Mouse (Mus musculus): ENCODE data around the gene Hoxa9. TPM values are rescaled to one million over a fixed set of nuclear protein-coding genes. Genes with fewer than 3 reads are reported as not detected.
A peak's percentile ranks its signal among the peaks of the same experiment; 100 is the strongest.

The Hoxa9 gene
- polyA plus RNA-seq, 1 experiment from 2014 or later, result 0.13 TPM

DNA sequence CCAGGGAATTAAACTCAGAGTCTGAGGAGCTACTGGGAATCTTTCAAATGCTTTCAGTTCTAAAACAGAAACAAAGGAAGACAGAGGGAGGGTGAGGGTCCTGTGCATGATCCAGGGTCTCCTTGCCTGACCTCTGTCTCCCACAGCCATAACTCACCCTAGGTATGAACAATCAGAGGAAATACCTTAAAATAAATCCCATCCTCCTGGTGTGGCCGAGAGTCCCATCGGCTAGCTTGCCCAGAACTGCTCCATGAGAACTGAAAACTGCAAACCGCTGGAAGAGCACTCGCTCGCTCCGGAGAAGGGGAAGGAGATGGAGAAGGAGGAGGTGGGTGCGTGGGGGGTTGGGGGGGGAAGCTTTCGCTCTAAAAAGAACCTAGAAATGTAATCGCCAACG is 51.2 kb downstream of the Hoxa9 start:
- no peak for ATAC-seq (replicated peaks; ENCODE audit: insufficient number of reproducible peaks, insufficient read depth, low FRiP score, low read depth)
- H3K27ac ChIP-seq, result no peak overlapping the region

DNA sequence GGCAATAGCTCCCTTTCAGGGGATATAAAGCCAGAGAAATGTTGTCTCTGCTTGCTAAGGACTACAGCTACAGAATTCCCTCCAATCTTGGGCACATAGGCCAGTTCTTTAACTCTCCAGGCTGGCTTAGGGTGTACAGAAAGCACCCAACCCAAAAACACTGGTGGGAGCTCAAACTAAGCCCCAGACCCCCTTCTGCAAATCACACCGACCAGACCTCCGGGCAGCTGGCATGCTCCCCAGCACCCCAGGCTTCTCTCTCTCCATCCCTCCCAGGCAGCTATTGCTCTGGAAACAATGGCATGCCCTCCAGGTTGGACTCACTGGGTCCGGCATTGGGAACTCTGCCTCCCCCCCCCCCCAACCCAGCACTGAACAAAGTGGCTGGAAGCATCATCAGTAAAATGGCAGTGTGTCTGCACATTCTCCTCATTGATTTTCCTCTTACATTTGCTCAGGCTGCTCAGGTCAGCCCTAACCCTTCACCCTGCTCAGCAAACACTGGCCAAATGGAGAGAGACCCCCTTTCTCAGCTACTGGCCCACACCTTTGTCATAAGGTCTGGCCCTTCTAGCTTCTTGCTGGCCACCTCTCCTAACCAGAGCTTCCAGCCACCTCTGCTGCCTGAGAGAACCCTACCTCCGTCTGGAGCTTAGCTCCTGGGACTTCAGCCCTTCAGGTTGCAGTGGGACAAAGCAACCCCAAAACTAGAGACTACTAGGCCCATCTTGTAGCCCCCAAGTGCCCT is 51.8 kb downstream of the Hoxa9 start:
- peak overlapping the region; percentile 28; the same call in 1 of the 2 replicates for H3K27ac ChIP-seq
- peak overlapping the region; percentile 3; the same call in 1 of the 2 replicates for H3K9ac ChIP-seq
- peaks cover 99% of the 10 kb centered on the region for H3K27me3 ChIP-seq

More for the DNA sequence above, 51.2 kb downstream of the Hoxa9 start:
- Histone ChIP-seq H3K27me3 (peaks cover 100% of the 10 kb centered on the region), H3K9ac (peak overlapping the region; percentile 3; the same call in 1 of the 2 replicates), H3K4me1 (replicated peaks) (peaks cover 2% of the 10 kb centered on the region; the same call in 1 of the 2 replicates), H3K4me3 (peak overlapping the region; percentile 51), H3K36me3 (no peaks in the 10 kb centered on the region), H3K4me2 (peak overlapping the region; percentile 34), H3K9me3 (replicated peaks) (no peaks in the 10 kb centered on the region)
- 11% methylated on average over 10 of the region's 10 CpGs for WGBS

DNA sequence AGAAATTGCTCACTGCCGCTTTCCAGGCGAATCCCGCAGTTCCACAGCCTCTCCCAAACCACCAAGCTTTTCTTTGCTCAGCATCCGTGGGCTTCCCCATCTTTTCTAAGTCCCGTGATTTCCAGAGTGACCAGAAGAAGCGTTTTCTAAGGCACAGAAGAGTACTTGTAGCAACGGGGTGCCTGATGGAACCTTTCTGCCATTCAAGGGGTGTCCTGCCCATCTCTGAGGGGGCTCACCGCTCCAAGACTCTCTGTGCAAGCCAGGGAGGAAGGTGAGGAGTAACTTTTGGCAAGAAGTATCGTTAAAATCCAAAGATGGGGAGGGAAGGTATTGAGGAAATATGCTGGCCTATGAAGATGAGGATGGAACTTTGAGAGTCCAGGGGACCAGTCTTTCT is 53.1 kb downstream of the Hoxa9 start:
- Histone ChIP-seq H3K4me2 (peak overlapping the region; percentile 37), H3K9ac (peak overlapping the region; percentile 21; the same call in 1 of the 2 replicates), H3K27ac (no peak overlapping the region), H3K4me3 (peak overlapping the region; percentile 51), H3K27me3 (peaks cover 99% of the 10 kb centered on the region), H3K36me3 (no peaks in the 10 kb centered on the region), H3K4me1 (replicated peaks) (peaks cover 4% of the 10 kb centered on the region), H3K9me3 (replicated peaks) (no peaks in the 10 kb centered on the region)
- WGBS, result 8% methylated on average over 9 of the region's 9 CpGs
- no peak for ATAC-seq (replicated peaks; ENCODE audit: insufficient number of reproducible peaks, insufficient read depth, low FRiP score, low read depth)

More for the DNA sequence above, 51.8 kb downstream of the Hoxa9 start:
- Histone ChIP-seq H3K4me2 (peak overlapping the region; percentile 34), H3K36me3 (no peaks in the 10 kb centered on the region), H3K9me3 (replicated peaks) (no peaks in the 10 kb centered on the region), H3K4me1 (replicated peaks) (0 out of 2 replicates have a peak, but pooled peaks cover 2% of the 10 kb centered on the region), H3K4me3 (peak overlapping the region; percentile 51)
- WGBS, result 11% methylated on average over 4 of the region's 4 CpGs
- ATAC-seq (replicated peaks; ENCODE audit: insufficient number of reproducible peaks, insufficient read depth, low FRiP score, low read depth), result no peak

DNA sequence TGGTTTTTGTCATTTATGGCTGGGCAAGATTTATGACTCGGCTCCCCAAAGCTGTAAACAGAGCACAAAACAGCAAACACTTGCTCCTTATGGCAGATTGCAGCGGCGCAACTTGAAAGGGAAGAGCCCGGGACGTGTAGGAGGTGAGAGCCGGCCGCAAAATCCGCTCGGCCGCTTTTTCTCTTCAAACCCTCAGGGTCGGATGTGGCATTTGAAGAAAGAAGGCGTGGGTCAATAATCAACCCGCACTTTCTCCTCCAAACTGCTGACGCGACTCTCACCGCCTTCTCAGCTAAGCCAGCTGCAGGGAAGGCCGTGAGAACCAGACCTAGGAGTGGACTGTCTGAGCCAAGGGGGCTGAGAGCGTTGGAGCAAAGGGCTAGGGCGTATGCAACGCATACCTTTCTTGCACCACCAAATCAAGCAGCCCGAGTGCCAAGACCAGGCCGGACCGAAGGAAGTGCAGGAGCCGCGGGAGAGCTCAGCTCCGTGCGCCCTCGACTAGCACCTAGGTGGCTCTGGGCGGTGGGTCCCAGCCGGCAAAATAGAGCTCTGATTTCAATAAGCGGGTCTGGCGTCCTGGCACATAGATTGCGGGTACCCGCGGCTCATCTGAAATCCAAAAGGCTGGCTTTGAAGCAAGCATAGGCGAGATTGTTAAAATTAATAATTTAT is 53.7 kb downstream of the Hoxa9 start, which contains the start of gene 5730596B20Rik:
TSS of gene 5730596B20Rik (plus strand) at position 438 of the 675 bp plus-strand sequence.
- WGBS, result 3% methylated on average over 36 of the region's 36 CpGs
- Histone ChIP-seq H3K36me3 (no peaks in the 10 kb centered on the region), H3K4me3 (peak within 1 kb of the TSS; percentile 51), H3K27ac (peak within 1 kb of the TSS; percentile 68), H3K9ac (peak within 1 kb of the TSS; percentile 38), H3K4me1 (replicated peaks) (peaks cover 10% of the 10 kb centered on the region), H3K4me2 (peak within 1 kb of the TSS; percentile 37), H3K9me3 (replicated peaks) (no peaks in the 10 kb centered on the region), H3K27me3 (peaks cover 99% of the 10 kb centered on the region)
- ATAC-seq (replicated peaks; ENCODE audit: insufficient number of reproducible peaks, insufficient read depth, low FRiP score, low read depth), result no peak

DNA sequence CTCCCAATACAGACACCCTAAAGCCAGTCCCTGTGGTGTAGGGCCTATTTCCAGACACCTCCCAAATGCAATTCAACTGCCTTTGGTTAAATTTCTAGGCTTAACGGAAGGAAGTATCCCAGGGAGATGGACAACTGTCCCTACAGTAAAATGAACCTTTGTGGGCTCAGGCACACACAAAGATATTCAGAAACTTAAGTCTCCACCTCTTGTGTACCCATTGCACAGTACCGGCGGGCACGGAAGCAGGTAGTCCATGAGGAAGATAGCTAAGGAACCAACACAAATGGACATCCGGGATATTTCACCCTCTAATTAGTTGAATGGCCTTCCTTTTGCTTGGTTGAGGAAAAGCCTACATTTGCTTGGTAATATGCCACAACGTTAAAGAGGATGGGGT is 54.5 kb downstream of the Hoxa9 start:
- Histone ChIP-seq H3K27ac (peak overlapping the region; percentile 68), H3K9ac (no peak overlapping the region), H3K9me3 (replicated peaks) (no peaks in the 10 kb centered on the region), H3K36me3 (no peaks in the 10 kb centered on the region), H3K27me3 (peaks cover 99% of the 10 kb centered on the region), H3K4me1 (replicated peaks) (peaks cover 11% of the 10 kb centered on the region), H3K4me2 (peak overlapping the region; percentile 37), H3K4me3 (peak overlapping the region; percentile 51)
- ATAC-seq (replicated peaks; ENCODE audit: insufficient number of reproducible peaks, insufficient read depth, low FRiP score, low read depth), result no peak
- WGBS, result 2% methylated on average over 6 of the region's 6 CpGs

DNA sequence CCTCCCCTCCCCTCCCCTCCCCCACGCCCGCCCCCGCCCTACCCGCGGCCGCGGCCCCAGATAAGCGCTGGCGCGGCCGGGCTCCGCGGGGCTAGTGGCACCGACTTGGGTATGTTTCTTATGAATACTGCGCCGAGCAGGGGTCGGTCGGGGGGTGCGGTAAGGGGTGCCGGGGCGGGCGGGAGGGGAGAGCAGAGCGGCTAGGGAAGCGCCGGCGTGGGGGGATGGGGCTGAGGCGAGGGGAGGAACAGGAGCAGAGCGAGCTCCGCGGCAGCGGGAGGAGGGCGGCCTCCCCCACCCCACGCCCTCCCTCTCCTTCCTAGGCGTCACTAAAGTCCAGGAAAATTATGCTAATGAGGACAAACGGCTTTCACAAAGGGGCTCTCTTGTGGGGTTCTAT is 55.0 kb downstream of the Hoxa9 start:
- 0% methylated on average over 11 of the region's 35 CpGs for WGBS
- ATAC-seq (replicated peaks; ENCODE audit: insufficient number of reproducible peaks, insufficient read depth, low FRiP score, low read depth), result no peak

DNA sequence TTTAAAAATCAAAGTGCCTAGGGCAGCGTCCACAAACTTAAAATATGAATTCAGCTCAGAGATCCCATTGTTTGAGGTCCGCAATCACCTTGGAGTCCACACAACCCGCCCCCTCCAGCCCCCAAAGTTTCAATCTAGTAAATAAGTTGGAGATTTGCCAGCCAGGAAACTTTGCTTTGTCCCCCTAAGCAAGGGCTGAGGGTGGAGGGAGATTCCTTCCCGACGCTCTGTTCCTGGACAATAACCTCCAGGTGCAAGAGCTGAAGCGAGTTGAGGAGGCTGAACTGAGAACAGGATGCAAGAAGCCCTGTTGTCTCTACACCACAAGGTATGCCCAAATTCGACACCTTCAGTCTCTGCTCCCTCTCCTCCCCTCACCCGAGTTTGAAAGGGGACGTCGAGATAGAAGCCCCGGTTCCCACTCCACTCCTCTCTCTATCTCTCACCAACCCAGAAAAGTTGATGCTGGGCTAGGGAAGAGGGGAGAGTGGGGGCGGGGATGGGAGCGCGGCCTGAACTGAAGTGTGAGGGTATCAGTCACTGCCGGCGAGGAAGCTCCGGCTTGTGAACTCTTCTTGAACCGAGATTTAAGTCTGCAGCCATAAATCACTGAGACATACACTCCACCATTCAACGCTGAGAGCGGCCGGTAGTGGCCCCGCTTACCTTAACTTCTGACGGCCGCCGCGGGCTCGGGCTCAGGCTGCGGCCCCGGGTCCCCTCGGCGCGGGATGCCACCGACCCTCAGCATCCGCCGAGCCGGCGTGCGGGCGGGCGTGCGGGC is 55.7 kb downstream of the Hoxa9 start:
- peak overlapping the region; percentile 80 for H3K27ac ChIP-seq
- peak overlapping the region; percentile 37 for H3K4me2 ChIP-seq
- no peak for ATAC-seq (replicated peaks; ENCODE audit: insufficient number of reproducible peaks, insufficient read depth, low FRiP score, low read depth)
- peaks cover 99% of the 10 kb centered on the region for H3K27me3 ChIP-seq
- WGBS, result 3% methylated on average over 40 of the region's 41 CpGs
- peaks cover 15% of the 10 kb centered on the region for H3K4me1 ChIP-seq (replicated peaks)
- H3K9me3 ChIP-seq (replicated peaks), result no peaks in the 10 kb centered on the region
- H3K9ac ChIP-seq, result peak overlapping the region; percentile 52
- H3K4me3 ChIP-seq, result peak overlapping the region; percentile 51
- H3K36me3 ChIP-seq, result no peaks in the 10 kb centered on the region

More for the DNA sequence above, 55.0 kb downstream of the Hoxa9 start:
- Histone ChIP-seq H3K27ac (peak overlapping the region; percentile 80), H3K4me3 (peak overlapping the region; percentile 51), H3K4me1 (replicated peaks) (peaks cover 11% of the 10 kb centered on the region), H3K36me3 (no peaks in the 10 kb centered on the region), H3K4me2 (peak overlapping the region; percentile 37), H3K9me3 (replicated peaks) (no peaks in the 10 kb centered on the region), H3K27me3 (peaks cover 99% of the 10 kb centered on the region), H3K9ac (peak overlapping the region; percentile 52; the same call in 1 of the 2 replicates)

DNA sequence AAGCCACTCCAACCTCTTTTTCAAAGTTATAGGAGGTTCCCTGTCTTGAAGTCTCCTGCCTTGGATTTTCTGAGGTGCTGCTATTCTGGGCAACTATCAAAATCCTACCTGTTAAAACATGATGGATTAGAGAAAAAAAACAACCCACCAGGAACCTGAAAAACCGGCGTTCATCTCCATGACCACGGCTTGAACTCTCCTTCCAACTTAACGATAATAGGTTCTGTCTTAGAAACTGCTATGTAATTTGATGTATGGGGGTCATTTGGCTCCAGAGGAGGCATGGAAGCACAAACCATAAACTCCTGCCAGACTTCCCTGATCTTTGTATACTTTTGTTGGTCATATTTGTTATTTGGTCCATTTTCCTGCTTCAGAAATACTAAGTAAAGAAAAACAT is 57.2 kb downstream of the Hoxa9 start:
- Histone ChIP-seq H3K9ac (no peak overlapping the region), H3K4me3 (peak overlapping the region; percentile 32; the same call in 1 of the 2 replicates), H3K4me1 (replicated peaks) (peaks cover 20% of the 10 kb centered on the region), H3K36me3 (no peaks in the 10 kb centered on the region), H3K9me3 (replicated peaks) (no peaks in the 10 kb centered on the region), H3K27ac (peak overlapping the region; percentile 70; the same call in 1 of the 2 replicates), H3K27me3 (peaks cover 96% of the 10 kb centered on the region), H3K4me2 (peak overlapping the region; percentile 44; the same call in 1 of the 2 replicates)
- no peak for ATAC-seq (replicated peaks; ENCODE audit: insufficient number of reproducible peaks, insufficient read depth, low FRiP score, low read depth)
- WGBS, result 8% methylated on average over 4 of the region's 4 CpGs

MicroRNAs encoded within 50 kb of the gene (microRNA counts, 519-probe panel; counts per million panel counts)
- 1,395 counts per million, percentile 7 among the panel's probes with 10 or more counts for microRNA mmu-miR-196b

Small RNA genes within 50 kb of the gene (microRNA-seq; reads per million reads assigned to microRNA genes)
- 390 reads per million, percentile 70 among the genes with 10 or more reads in this experiment for gene Mir196b

Other genes starting within 250 kb of the Hoxa9 start
- gene Skap2, start 218.5 kb downstream of the Hoxa9 start, polyA plus RNA-seq (2015; fragmentation: Nextera tagmentation; extraction: Ambion mirVana), result 13.5 and 21.8 TPM in 2 replicates
- 0.59 and 1.1 TPM in 2 replicates for gene Hoxa1, start 72.8 kb downstream of the Hoxa9 start, polyA plus RNA-seq (2015; fragmentation: Nextera tagmentation; extraction: Ambion mirVana)
- gene Hoxa2, start 66.3 kb downstream of the Hoxa9 start, polyA plus RNA-seq (2015; fragmentation: Nextera tagmentation; extraction: Ambion mirVana), result 1.2 and 3.1 TPM in 2 replicates
- gene 5730596B20Rik, start 53.6 kb downstream of the Hoxa9 start, polyA plus RNA-seq (2015; fragmentation: Nextera tagmentation; extraction: Ambion mirVana), result 0.33 and 0.68 TPM in 2 replicates
- gene Hoxa4, start 39.3 kb downstream of the Hoxa9 start, polyA plus RNA-seq (2015; fragmentation: Nextera tagmentation; extraction: Ambion mirVana), result 0.43 and 0.77 TPM in 2 replicates
- gene Hoxa5, start 26.5 kb downstream of the Hoxa9 start, polyA plus RNA-seq (2015; fragmentation: Nextera tagmentation; extraction: Ambion mirVana), result 2.3 and 6.3 TPM in 2 replicates
- gene Hoxa6, start 22.4 kb downstream of the Hoxa9 start, polyA plus RNA-seq (2015; fragmentation: Nextera tagmentation; extraction: Ambion mirVana), result 0.27 TPM in 1 of 2 replicates, not detected in the other
- gene Hoxa3, start 17.8 kb downstream of the Hoxa9 start, polyA plus RNA-seq (2015; fragmentation: Nextera tagmentation; extraction: Ambion mirVana), result 0.89 and 2.4 TPM in 2 replicates
- gene Gm28308, start 17.8 kb downstream of the Hoxa9 start, polyA plus RNA-seq (2015; fragmentation: Nextera tagmentation; extraction: Ambion mirVana), result not detected in 2 replicates
- 0.54 and 1.4 TPM in 2 replicates for gene Hoxa7, start 9.2 kb downstream of the Hoxa9 start, polyA plus RNA-seq (2015; fragmentation: Nextera tagmentation; extraction: Ambion mirVana)
- gene Hoxa10, start 9.8 kb upstream of the Hoxa9 start, polyA plus RNA-seq (2015; fragmentation: Nextera tagmentation; extraction: Ambion mirVana), result 0.19 and 0.55 TPM in 2 replicates
- gene Hoxa11, start 14.7 kb upstream of the Hoxa9 start, polyA plus RNA-seq (2015; fragmentation: Nextera tagmentation; extraction: Ambion mirVana), result 0.06 TPM in 1 of 2 replicates, not detected in the other
- gene Hoxa13, start 29.8 kb upstream of the Hoxa9 start, polyA plus RNA-seq (2015; fragmentation: Nextera tagmentation; extraction: Ambion mirVana), result 0.09 TPM in 1 of 2 replicates, not detected in the other
- 0.05 TPM in 1 of 2 replicates, not detected in the other for gene Evx1, start 82.4 kb upstream of the Hoxa9 start, polyA plus RNA-seq (2015; fragmentation: Nextera tagmentation; extraction: Ambion mirVana)

Measured in heart, embryonic 15.5 days (tissue).